Mouse (Mus musculus) limb, embryonic 14.5 days (tissue): ENCODE measurements around the gene Dync1i1. TPM values are rescaled to one million over a fixed set of nuclear protein-coding genes. Genes with fewer than 3 reads are reported as not detected.

Experiments
- ATAC-seq: fragments of 200-750 bp; cut with Nextera tagmentation; 2 replicates; pipeline ENCODE4 v1.8.0; 2017; ENCODE audit warnings: low read depth, moderate number of reproducible peaks, moderate TSS enrichment; ENCODE audit not compliant: low FRiP score
- DNase-seq: peaks from one replicate; pipeline ENCODE4 v3.0.0-alpha.2; 2015; ENCODE audit warnings: low spot score
- H3K27ac ChIP-seq: fragments of 300-500 bp; sonication (generic); replicated peaks from 2 replicates; pipeline ENCODE4 v1.5.1; 2014; ENCODE audit warnings: low read depth, mild to moderate bottlenecking, low read length, moderate library complexity, mixed read lengths
- H3K27me3 ChIP-seq: fragments of 300-500 bp; sonication (generic); 2 replicates; pipeline ENCODE4 v1.6.1; 2014; ENCODE audit warnings: low read length, mixed read lengths; ENCODE audit not compliant: control insufficient read depth, insufficient read depth
- H3K36me3 ChIP-seq: fragments of 300-500 bp; sonication (generic); 2 replicates; pipeline ENCODE4 v1.6.1; 2014; ENCODE audit warnings: mild to moderate bottlenecking, low read length, moderate library complexity, mixed read lengths; ENCODE audit not compliant: control insufficient read depth, insufficient read depth
- H3K4me1 ChIP-seq: fragments of 300-500 bp; sonication (generic); 2 replicates; pipeline ENCODE4 v1.6.1; 2014; ENCODE audit warnings: antibody characterized with exemption, low read length, mixed read lengths; ENCODE audit not compliant: control insufficient read depth, insufficient read depth
- H3K4me2 ChIP-seq: fragments of 300-500 bp; sonication (generic); replicated peaks from 2 replicates; pipeline ENCODE4 v1.6.1; 2014; ENCODE audit warnings: low read depth, mild to moderate bottlenecking, low read length, moderate library complexity; ENCODE audit not compliant: severe bottlenecking
- H3K4me3 ChIP-seq: fragments of 300-500 bp; sonication (generic); replicated peaks from 2 replicates; pipeline ENCODE4 v1.5.1; 2014; ENCODE audit warnings: low read length
- H3K9ac ChIP-seq: fragments of 300-500 bp; sonication (generic); 2 replicates; pipeline ENCODE4 v1.6.1; 2014; ENCODE audit warnings: mild to moderate bottlenecking, low read depth, low read length, moderate library complexity; ENCODE audit not compliant: severe bottlenecking
- H3K9me3 ChIP-seq: fragments of 300-500 bp; sonication (generic); 2 replicates; pipeline ENCODE4 v1.6.1; 2016; ENCODE audit warnings: low read length; ENCODE audit not compliant: control insufficient read depth
- POLR2A ChIP-seq: fragments of 200-500 bp; IDR thresholded peaks from 2 replicates; pipeline ENCODE4 v1.8.0; 2012; ENCODE audit warnings: inconsistent platforms, mild to moderate bottlenecking, moderate library complexity, borderline replicate concordance; ENCODE audit not compliant: insufficient read depth, insufficient read length; ENCODE audit errors: extremely low read depth
- WGBS: fragments of 180-500 bp; shearing (Covaris S2); extraction: QIAGEN DNeasy Blood & Tissue Kit; methylation state at CpG from one replicate; pipeline ENCODE4 v1.1.7; 2014; 5-methylcytosine and 5-hydroxymethylcytosine counted together
- polyA plus RNA-seq, 2 experiments: library from polyadenylated mRNA; depleted of rRNA in 1 of 2; stranded (reverse) in 1 of 2; unstranded in 1 of 2; fragments of >200 nt; fragmentation: Nextera tagmentation in 1 of 2; extraction: Ambion mirVana in 1 of 2; gene quantifications; 2 replicates each; pipeline versions ENCODE4 v1.2.1 to v1.2.3; 2012 to 2014

The Dync1i1 gene
- polyA plus RNA-seq, 2 experiments = 10.0 to 12.4 TPM

DNA sequence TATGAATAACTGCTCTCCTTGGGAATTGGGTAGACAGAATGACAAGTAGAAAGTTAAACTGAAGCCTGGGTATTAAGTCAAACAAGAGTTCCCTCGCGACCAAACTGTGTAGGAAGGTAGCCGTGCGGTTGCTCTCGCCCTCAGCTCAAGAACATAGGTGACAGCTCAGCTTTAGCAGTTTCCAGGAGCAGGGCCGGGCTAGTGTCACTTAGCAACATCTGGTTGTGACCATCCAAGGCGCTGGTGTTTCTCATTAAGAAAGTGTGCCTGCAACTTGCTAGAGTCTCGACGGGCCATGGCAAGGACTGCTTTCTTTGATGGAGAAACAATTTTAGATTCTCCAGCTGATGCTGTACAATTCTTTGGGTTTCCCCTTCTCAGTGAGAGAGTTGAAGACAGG lies 291.5 kb downstream of the Dync1i1 start:
- no peak overlapping the region for H3K9ac ChIP-seq
- H3K9me3 ChIP-seq = no peaks in the 10 kb centered on the region
- H3K27me3 ChIP-seq = 0 out of 2 replicates have a peak, but pooled peaks cover 7% of the 10 kb centered on the region
- H3K4me1 ChIP-seq = peaks cover 5% of the 10 kb centered on the region; the same call in 1 of the 2 replicates
- TF ChIP-seq POLR2A = no peak
- no peak overlapping the region for H3K27ac ChIP-seq
- no peak for ATAC-seq
- H3K36me3 ChIP-seq = no peaks in the 10 kb centered on the region
- WGBS = 20% methylated on average over 9 of the region's 9 CpGs
- no peak overlapping the region for H3K4me2 ChIP-seq
- no peak for DNase-seq
- no peak overlapping the region for H3K4me3 ChIP-seq

DNA sequence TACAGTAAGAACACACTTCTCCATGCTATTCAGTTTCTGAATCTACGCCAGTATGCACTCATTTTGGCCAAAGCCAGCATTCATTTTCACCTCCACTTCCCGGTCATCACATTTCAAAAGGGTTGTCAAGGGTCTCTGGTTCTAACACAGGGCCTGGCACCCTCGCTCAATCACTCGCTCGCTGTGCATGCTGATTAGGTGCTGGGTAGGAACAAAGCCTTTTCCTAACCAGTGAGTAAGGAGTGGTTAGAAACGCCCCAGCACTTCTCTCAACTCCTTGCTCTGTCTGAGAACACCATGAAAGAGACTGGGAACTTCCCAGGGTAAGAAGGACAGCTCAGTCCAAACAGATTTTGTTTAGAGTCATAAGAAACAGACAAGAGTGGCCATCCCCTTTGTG lies 298.5 kb downstream of the Dync1i1 start:
- no peak overlapping the region for H3K9ac ChIP-seq
- H3K9me3 ChIP-seq = no peaks in the 10 kb centered on the region
- ATAC-seq (no peak), DNase-seq (no peak)
- 0 out of 2 replicates have a peak, but pooled peaks cover 6% of the 10 kb centered on the region for H3K27me3 ChIP-seq
- no peaks in the 10 kb centered on the region for H3K36me3 ChIP-seq
- peaks cover 10% of the 10 kb centered on the region for H3K4me1 ChIP-seq
- H3K4me3 ChIP-seq = no peak overlapping the region
- no peak overlapping the region for H3K4me2 ChIP-seq
- H3K27ac ChIP-seq = no peak overlapping the region
- WGBS = 49% methylated on average over 6 of the region's 6 CpGs
- TF ChIP-seq POLR2A = no peak

DNA sequence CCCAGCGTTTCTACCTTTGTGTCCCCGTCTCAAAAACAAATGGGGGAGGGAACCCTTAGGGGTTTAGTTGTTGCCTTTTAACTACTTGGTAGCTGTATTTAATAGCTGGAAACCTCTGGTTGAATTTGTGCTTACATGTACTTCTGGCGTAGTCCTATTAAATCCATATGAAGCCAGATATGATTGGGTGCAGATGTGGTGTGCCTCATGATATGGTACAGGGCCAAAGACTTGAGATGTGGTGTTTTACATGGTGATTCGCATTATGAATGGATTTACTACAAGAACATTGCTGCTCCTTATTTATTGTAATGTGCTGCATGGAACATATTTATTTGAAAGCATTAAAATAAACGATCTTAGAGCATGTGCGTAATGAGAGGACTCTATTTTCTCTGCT lies 302.2 kb downstream of the Dync1i1 start:
- 32% methylated on average over 6 of the region's 6 CpGs for WGBS

DNA sequence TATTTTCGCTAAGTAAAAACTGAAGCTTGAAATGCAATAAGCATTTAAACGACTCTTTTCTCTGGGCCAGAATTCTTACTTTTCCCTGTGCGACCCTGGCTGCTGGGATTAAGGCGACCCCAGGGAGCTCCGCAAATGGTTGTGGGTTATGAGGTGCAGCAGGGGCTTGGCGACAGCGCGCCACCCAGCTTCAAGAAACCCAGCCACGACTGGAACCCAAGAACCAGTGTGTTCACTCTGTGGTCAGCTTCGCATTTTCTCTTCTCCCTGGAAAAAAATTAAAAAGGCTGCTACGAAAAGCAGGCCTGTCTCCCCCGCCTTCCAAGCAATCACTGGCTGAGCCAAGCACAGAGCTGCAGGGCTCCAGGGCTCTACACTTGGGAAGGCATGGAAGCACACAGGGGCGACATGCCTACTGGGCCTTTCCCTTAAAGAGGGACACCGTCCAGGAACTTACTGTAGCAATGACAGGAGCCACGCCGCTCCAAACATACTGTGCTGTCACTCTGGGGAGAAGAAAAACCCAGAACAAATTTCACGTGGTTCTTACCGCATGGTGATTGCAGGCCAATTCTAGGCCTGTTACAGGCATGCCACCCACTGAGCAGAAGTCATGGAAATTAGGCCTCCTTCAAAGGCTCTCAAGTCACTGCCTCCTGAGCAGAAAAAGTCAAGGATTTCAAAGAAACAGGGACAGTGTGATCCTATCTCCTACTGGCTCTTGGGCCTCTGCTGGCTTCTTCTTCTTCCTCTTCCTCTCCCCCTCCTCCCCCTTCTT lies 313.5 kb downstream of the Dync1i1 start:
- Histone ChIP-seq H3K9me3 (no peaks in the 10 kb centered on the region), H3K27ac (peak overlapping the region; percentile 79), H3K36me3 (no peaks in the 10 kb centered on the region), H3K4me3 (no peak overlapping the region), H3K4me1 (peaks cover 28% of the 10 kb centered on the region), H3K9ac (no peak overlapping the region), H3K27me3 (no peaks in the 10 kb centered on the region), H3K4me2 (peak overlapping the region; percentile 35; the same call in 1 of the 2 replicates)
- DNase-seq (peak; percentile 26), ATAC-seq (0 out of 2 replicates have a peak, but pooled peaks have one; percentile 26)
- TF ChIP-seq POLR2A = no peak
- 20% methylated on average over 18 of the region's 18 CpGs for WGBS

More for the DNA sequence above, 302.2 kb downstream of the Dync1i1 start:
- peak; percentile 76 for DNase-seq
- H3K27ac ChIP-seq = no peak overlapping the region
- H3K4me3 ChIP-seq = no peak overlapping the region
- peak; percentile 76 for ATAC-seq
- H3K27me3 ChIP-seq = no peaks in the 10 kb centered on the region
- peaks cover 10% of the 10 kb centered on the region for H3K4me1 ChIP-seq
- no peaks in the 10 kb centered on the region for H3K36me3 ChIP-seq
- H3K9ac ChIP-seq = no peak overlapping the region
- TF ChIP-seq POLR2A = no peak
- H3K4me2 ChIP-seq = peak overlapping the region; percentile 22; the same call in 1 of the 2 replicates
- H3K9me3 ChIP-seq = no peaks in the 10 kb centered on the region

DNA sequence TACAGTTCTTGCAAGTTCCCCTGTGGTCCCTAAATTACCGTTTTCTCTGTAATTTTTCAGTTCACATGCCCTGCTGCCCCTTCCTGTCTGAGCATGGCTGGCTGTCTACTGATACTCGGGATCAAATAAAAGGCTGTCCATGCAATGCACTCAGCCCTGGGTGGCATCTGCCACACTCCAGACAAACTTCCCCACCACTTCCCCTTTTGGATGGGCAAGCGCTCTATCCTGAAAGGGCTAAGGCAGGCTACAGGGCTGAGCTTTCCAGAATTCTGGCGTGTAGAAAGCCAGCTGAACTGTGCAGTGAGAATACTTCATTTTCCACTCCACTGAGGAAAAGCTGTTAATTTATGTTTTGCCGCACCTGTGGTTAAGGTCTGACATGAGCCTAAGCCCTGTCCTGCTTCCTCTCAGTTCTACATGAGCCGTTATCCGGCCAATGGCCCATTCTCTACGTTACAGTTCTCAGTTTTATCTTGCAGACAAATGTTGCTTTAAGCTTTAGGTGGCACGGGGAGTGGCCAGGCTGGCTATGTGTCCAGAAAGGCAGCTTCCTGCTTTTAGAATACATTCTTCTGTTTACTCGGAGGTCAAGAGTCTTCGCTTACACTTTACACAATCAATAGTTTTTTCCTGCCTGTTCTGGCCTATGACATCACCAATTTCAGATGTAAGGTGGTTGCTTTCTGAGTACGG lies 321.4 kb downstream of the Dync1i1 start:
- H3K9ac ChIP-seq = no peak overlapping the region
- no peak overlapping the region for H3K27ac ChIP-seq
- no peaks in the 10 kb centered on the region for H3K9me3 ChIP-seq
- H3K4me2 ChIP-seq = no peak overlapping the region
- ATAC-seq (no peak), DNase-seq (no peak)
- no peaks in the 10 kb centered on the region; the same call in 1 of the 2 replicates for H3K36me3 ChIP-seq
- no peaks in the 10 kb centered on the region for H3K27me3 ChIP-seq
- H3K4me1 ChIP-seq = peaks cover 12% of the 10 kb centered on the region; the same call in 1 of the 2 replicates
- TF ChIP-seq POLR2A = no peak
- WGBS = 59% methylated on average over 12 of the region's 12 CpGs
- H3K4me3 ChIP-seq = no peak overlapping the region
